In genomic region chr11:106642966-106643637, GRCm38 (mm10) we compare ENCODE assay signal across 12 mouse cellular contexts.
"Had no signal": no experiment of that assay in that cellular context is flagged by ENCODE, and none has a peak within 500 bp of the region (broad histone marks: within the 10 kb centered on the region; RNA-seq: fewer than 3 reads in every experiment).

No protein-coding gene starts in this region.

- H3K36me3 ChIP-seq: limb, embryonic 12.5 days; liver, embryonic 15.5 days; lung, embryonic 15.5 days; midbrain, embryonic 13.5 days had no signal

- H3K9ac ChIP-seq: limb, embryonic 12.5 days; liver, embryonic 15.5 days; lung, embryonic 15.5 days; midbrain, embryonic 13.5 days had no signal

- H3K4me3 ChIP-seq: layer of hippocampus, adult 2 months; limb, embryonic 12.5 days; liver, embryonic 15.5 days; lung, embryonic 15.5 days; midbrain, embryonic 13.5 days had no signal

- DNase-seq: kidney, adult 8-10 months; kidney, postnatal 4 days; right cerebral cortex, adult 18-20 months; right cerebral cortex, postnatal 25 days; thymus, postnatal 4 days had no signal

- H3K4me2 ChIP-seq: limb, embryonic 12.5 days; liver, embryonic 15.5 days; lung, embryonic 15.5 days; midbrain, embryonic 13.5 days had no signal

- H3K27ac ChIP-seq: hindbrain, postnatal 0 days; kidney, postnatal 0 days; layer of hippocampus, adult 2 months; limb, embryonic 12.5 days; liver, embryonic 15.5 days; midbrain, embryonic 13.5 days had no signal

- H3K9me3 ChIP-seq: limb, embryonic 12.5 days; liver, embryonic 15.5 days; lung, embryonic 15.5 days; midbrain, embryonic 13.5 days had no signal

- ATAC-seq: hindbrain, postnatal 0 days; midbrain, embryonic 13.5 days had no signal

- H3K27me3 ChIP-seq: limb, embryonic 12.5 days; liver, embryonic 15.5 days; lung, embryonic 15.5 days; midbrain, embryonic 13.5 days had no signal
